Mouse (Mus musculus) kidney, postnatal 0 days (tissue): ENCODE measurements around the gene Gm9821. TPM values are rescaled to one million over a fixed set of nuclear protein-coding genes. Genes with fewer than 3 reads are reported as not detected.

Experiments used
- ATAC-seq: fragments of 200-750 bp; cut with Nextera tagmentation; replicated peaks from 2 replicates; pipeline ENCODE4 v1.8.0; 2017; ENCODE audit warnings: low read depth, moderate number of reproducible peaks, moderate TSS enrichment, moderate library complexity; ENCODE audit not compliant: low FRiP score
- DNase-seq: peaks from one replicate; pipeline ENCODE4 v3.0.0-alpha.2; 2016; ENCODE audit warnings: low spot score
- H3K27ac ChIP-seq: fragments of 300-500 bp; sonication (generic); 2 replicates; pipeline ENCODE4 v1.5.1; 2014; ENCODE audit warnings: mild to moderate bottlenecking
- H3K27me3 ChIP-seq: fragments of 300-500 bp; sonication (generic); 2 replicates; pipeline ENCODE4 v1.6.1; 2014; ENCODE audit warnings: low read length, mixed read lengths; ENCODE audit not compliant: insufficient read depth
- H3K36me3 ChIP-seq: fragments of 300-500 bp; sonication (generic); 2 replicates; pipeline ENCODE4 v1.6.1; 2014; ENCODE audit warnings: low read length, mixed read lengths; ENCODE audit not compliant: insufficient read depth
- H3K4me1 ChIP-seq: fragments of 300-500 bp; sonication (generic); replicated peaks from 2 replicates; pipeline ENCODE4 v1.6.1; 2014; ENCODE audit warnings: antibody characterized with exemption, low read length, mixed read lengths; ENCODE audit not compliant: insufficient read depth
- H3K4me2 ChIP-seq: fragments of 300-500 bp; sonication (generic); 2 replicates; pipeline ENCODE4 v1.6.1; 2014; ENCODE audit warnings: mild to moderate bottlenecking, low read length, moderate library complexity, mixed read lengths
- H3K4me3 ChIP-seq: fragments of 300-500 bp; sonication (generic); replicated peaks from 2 replicates; pipeline ENCODE4 v1.5.1; 2014; ENCODE audit warnings: low read depth, low read length
- H3K9ac ChIP-seq: fragments of 300-500 bp; sonication (generic); 2 replicates; pipeline ENCODE4 v1.6.1; 2014; ENCODE audit warnings: low read depth, low read length
- H3K9me3 ChIP-seq: fragments of 300-500 bp; sonication (generic); replicated peaks from 2 replicates; pipeline ENCODE4 v1.6.1; 2016; ENCODE audit warnings: low read length, inconsistent platforms, mixed read lengths
- CTCF ChIP-seq: IDR thresholded peaks from 2 replicates; pipeline ENCODE4 v1.5.1; 2016; ENCODE audit warnings: antibody characterized with exemption, low read depth, mild to moderate bottlenecking, moderate library complexity
- WGBS: fragments of 180-500 bp; shearing (Covaris S2); extraction: QIAGEN DNeasy Blood & Tissue Kit; methylation state at CpG from one replicate; pipeline ENCODE4 v1.1.7; 2014; 5-methylcytosine and 5-hydroxymethylcytosine counted together
- polyA plus RNA-seq: library from polyadenylated mRNA; unstranded; fragments of >200 nt; fragmentation: Nextera tagmentation; extraction: Ambion mirVana; gene quantifications from 2 replicates; pipeline ENCODE4 v1.2.1, GENCODE M21; 2015

The Gm9821 gene
- 0.12 TPM in 1 of 2 replicates, not detected in the other for polyA plus RNA-seq

DNA sequence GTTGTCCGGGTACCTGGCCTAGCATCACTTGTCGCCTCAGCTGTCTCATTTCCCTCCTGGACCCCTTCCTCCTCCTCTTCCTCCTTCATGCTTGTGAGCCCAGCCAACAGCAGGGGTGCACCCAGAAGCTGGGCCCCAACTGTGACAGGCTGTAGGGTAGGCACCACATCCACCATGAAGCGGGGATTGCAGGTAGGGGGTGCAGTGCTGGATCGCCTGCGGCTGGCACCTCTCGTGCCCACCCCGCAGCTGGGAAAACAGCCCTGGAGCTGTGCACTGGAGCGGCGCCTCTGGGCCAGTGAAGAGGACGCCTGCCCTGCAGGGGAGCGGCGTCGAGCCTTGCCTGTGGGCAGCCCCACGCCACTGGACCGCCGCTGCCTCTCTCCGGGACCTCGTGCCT is at the start of gene Gm9821:
Gm9821 (plus strand) TSS at position 221 of the 400 bp plus-strand sequence.
- no peak within 1 kb of the TSS for H3K4me2 ChIP-seq
- DNase-seq (no peak), ATAC-seq (no peak)
- no peak within 1 kb of the TSS for H3K9ac ChIP-seq
- peaks cover 36% of the 10 kb centered on the region for H3K4me1 ChIP-seq
- H3K4me3 ChIP-seq = no peak within 1 kb of the TSS
- no peaks in the 10 kb centered on the region for H3K36me3 ChIP-seq
- no peak within 1 kb of the TSS for H3K27ac ChIP-seq
- H3K9me3 ChIP-seq = no peaks in the 10 kb centered on the region
- no peaks in the 10 kb centered on the region for H3K27me3 ChIP-seq
- WGBS = 73% methylated on average over 18 of the region's 18 CpGs
- TF ChIP-seq CTCF = no peak

- no peak overlapping the region for H3K9ac ChIP-seq
- no peak for TF ChIP-seq CTCF
- ATAC-seq = no peak
- H3K4me1 ChIP-seq = no peaks in the 10 kb centered on the region
- H3K36me3 ChIP-seq = peaks cover 26% of the 10 kb centered on the region
- H3K4me3 ChIP-seq = no peak overlapping the region
- DNase-seq = no peak
- H3K27ac ChIP-seq = no peak overlapping the region
- no peak overlapping the region for H3K4me2 ChIP-seq
- H3K27me3 ChIP-seq = no peaks in the 10 kb centered on the region
- H3K9me3 ChIP-seq = no peaks in the 10 kb centered on the region
These were observed 47.5 kb upstream of the Gm9821 start for GRCm38 (mm10) chr2:91897968-91898367.

- Histone ChIP-seq H3K4me3 (no peak overlapping the region), H3K4me1 (no peaks in the 10 kb centered on the region), H3K27me3 (no peaks in the 10 kb centered on the region), H3K9ac (no peak overlapping the region), H3K36me3 (peaks cover 26% of the 10 kb centered on the region), H3K9me3 (no peaks in the 10 kb centered on the region), H3K27ac (no peak overlapping the region), H3K4me2 (no peak overlapping the region)
- no peak for TF ChIP-seq CTCF
- DNase-seq (no peak), ATAC-seq (no peak)
- 94% methylated on average over 3 of the region's 3 CpGs for WGBS
These were observed 46.4 kb upstream of the Gm9821 start for GRCm38 (mm10) chr2:91899141-91899540.

DNA sequence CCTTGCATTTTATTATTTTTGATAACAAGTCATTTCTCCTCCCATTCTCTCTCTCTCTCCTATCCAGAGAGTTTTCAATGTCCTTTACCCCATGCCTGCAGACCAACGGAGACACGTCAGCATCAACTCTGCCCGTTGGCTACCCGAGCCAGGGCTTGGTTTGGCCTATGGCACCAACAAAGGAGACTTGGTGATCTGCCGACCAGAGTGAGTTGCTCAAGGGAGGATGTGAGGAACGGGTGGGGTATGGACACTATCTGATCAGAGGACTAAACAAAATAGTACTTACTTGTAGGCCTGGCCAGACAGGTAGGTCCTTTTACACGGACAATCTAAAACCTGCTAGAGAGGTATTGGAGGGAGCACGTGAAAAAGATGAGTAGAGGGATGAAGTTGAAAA is 45.1 kb upstream of the Gm9821 start:
- no peak overlapping the region for H3K9ac ChIP-seq

GRCm38 (mm10) chr2:91902336-91902735 is 43.2 kb upstream of the Gm9821 start:
- H3K9me3 ChIP-seq = no peaks in the 10 kb centered on the region
- ATAC-seq (no peak), DNase-seq (peak; percentile 28)
- no peak overlapping the region for H3K4me2 ChIP-seq
- no peak for TF ChIP-seq CTCF
- no peak overlapping the region for H3K4me3 ChIP-seq
- peaks cover 24% of the 10 kb centered on the region for H3K36me3 ChIP-seq
- H3K9ac ChIP-seq = no peak overlapping the region
- 34% methylated on average over 5 of the region's 5 CpGs for WGBS
- H3K4me1 ChIP-seq = no peaks in the 10 kb centered on the region
- H3K27ac ChIP-seq = no peak overlapping the region
- H3K27me3 ChIP-seq = no peaks in the 10 kb centered on the region

More for the DNA sequence above, 45.1 kb upstream of the Gm9821 start:
- no peaks in the 10 kb centered on the region for H3K27me3 ChIP-seq
- no peaks in the 10 kb centered on the region for H3K4me1 ChIP-seq
- ATAC-seq = no peak
- WGBS = 95% methylated on average over 8 of the region's 8 CpGs
- no peak overlapping the region for H3K27ac ChIP-seq
- H3K4me3 ChIP-seq = no peak overlapping the region
- no peak overlapping the region for H3K4me2 ChIP-seq
- peaks cover 29% of the 10 kb centered on the region for H3K36me3 ChIP-seq
- TF ChIP-seq CTCF = no peak
- no peaks in the 10 kb centered on the region for H3K9me3 ChIP-seq
- no peak for DNase-seq

DNA sequence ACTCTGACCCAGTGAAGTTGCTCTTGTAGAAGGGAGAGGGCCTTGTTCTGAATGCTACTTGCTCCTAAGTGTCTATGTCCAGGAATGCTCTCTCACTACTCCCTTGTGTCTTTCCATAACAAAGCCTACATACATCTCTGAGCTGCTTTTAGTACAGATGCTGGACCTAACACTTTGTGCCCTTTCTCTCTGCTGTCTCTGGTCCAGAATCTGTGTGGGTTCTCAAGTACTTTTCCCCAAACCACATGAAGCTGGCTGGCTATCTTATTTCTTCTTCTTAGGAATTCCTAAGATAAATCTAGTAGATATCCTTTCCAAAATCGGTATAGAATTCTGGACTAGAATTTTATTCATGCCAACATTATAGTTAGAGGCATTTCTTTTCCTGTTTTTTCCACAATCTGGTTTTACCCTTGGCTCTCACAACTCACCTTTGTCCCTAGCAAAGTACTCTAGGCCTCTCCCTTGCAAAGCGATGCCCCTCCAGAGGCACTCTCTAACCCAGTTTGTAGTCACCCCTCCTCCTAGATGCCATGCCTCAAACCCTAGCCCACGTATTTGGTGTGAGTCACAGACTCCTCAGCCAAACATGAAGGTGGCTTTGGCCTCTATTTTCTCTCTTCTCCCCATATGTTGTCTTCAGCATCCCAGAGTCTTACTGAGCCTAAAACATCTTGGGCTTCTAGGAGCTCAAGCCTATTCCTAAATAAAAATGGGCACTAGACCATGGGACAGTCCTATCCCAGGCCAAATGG is 42.2 kb upstream of the Gm9821 start:
- H3K4me3 ChIP-seq = no peak overlapping the region
- no peak overlapping the region for H3K27ac ChIP-seq
- 93% methylated on average over 3 of the region's 3 CpGs for WGBS
- H3K9me3 ChIP-seq = no peaks in the 10 kb centered on the region
- ATAC-seq = no peak
- DNase-seq = no peak
- H3K36me3 ChIP-seq = peaks cover 22% of the 10 kb centered on the region
- no peaks in the 10 kb centered on the region for H3K27me3 ChIP-seq
- no peaks in the 10 kb centered on the region for H3K4me1 ChIP-seq
- no peak for TF ChIP-seq CTCF
- no peak overlapping the region for H3K4me2 ChIP-seq
- H3K9ac ChIP-seq = no peak overlapping the region
